Mouse (Mus musculus): ENCODE results near the gene Cldn34c3. TPM values are rescaled to one million over a fixed set of nuclear protein-coding genes. Genes with fewer than 3 reads are reported as not detected.

Gene Cldn34c3
- polyA plus RNA-seq (2015; fragmentation: Nextera tagmentation; extraction: Ambion mirVana), result not detected in 2 replicates

DNA sequence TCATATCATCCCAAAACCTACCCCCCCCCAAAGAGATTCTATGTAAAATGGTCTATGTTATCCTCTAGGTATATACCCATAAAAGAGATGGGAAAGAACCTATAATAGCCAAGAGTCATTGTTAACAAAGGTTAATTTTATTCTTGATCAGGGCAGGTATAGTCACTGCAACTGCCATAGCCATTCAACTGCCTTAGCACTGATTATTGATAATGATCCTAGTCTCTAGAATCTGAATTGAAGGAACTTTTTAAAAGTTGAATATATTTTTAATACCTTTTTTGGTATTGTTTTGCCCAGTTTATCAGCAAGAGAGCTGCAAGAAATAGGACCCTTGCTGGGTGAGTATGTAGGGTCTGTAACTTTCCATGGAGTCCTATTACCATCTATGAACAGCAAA lies at the start of gene Cldn34c3:
Cldn34c3 (plus strand) TSS at position 301 of the 400 bp plus-strand sequence.

Other genes with a start within 250 kb of the Cldn34c3 start
- gene Cldn34c2, start 212.0 kb upstream of the Cldn34c3 start, polyA plus RNA-seq (2015; fragmentation: Nextera tagmentation; extraction: Ambion mirVana), result not detected in 2 replicates
- gene Gm17467, start 88.9 kb upstream of the Cldn34c3 start, polyA plus RNA-seq (2015; fragmentation: Nextera tagmentation; extraction: Ambion mirVana), result not detected in 2 replicates

All from urinary bladder, postnatal 0 days (tissue).